Mouse (Mus musculus): ENCODE data around the gene Maml2.

GRCm38 (mm10) chr9:13299190-13299589, 1.4 kb downstream of the Maml2 start:
- no peak for TF ChIP-seq CTCF (IDR thresholded peaks at IDR 0.05)
- no peak for TF ChIP-seq EP300 (IDR thresholded peaks at IDR 0.05)

Measured in lung, postnatal 0 days (tissue).